Mouse (Mus musculus) R1 (cell line): ENCODE data around the gene 4930453N24Rik.

Experiments
- DNase-seq: peaks from one replicate; pipeline ENCODE4 v3.0.0-alpha.2; 2018; ENCODE audit warnings: low read depth, low spot score

Gene 4930453N24Rik

DNA sequence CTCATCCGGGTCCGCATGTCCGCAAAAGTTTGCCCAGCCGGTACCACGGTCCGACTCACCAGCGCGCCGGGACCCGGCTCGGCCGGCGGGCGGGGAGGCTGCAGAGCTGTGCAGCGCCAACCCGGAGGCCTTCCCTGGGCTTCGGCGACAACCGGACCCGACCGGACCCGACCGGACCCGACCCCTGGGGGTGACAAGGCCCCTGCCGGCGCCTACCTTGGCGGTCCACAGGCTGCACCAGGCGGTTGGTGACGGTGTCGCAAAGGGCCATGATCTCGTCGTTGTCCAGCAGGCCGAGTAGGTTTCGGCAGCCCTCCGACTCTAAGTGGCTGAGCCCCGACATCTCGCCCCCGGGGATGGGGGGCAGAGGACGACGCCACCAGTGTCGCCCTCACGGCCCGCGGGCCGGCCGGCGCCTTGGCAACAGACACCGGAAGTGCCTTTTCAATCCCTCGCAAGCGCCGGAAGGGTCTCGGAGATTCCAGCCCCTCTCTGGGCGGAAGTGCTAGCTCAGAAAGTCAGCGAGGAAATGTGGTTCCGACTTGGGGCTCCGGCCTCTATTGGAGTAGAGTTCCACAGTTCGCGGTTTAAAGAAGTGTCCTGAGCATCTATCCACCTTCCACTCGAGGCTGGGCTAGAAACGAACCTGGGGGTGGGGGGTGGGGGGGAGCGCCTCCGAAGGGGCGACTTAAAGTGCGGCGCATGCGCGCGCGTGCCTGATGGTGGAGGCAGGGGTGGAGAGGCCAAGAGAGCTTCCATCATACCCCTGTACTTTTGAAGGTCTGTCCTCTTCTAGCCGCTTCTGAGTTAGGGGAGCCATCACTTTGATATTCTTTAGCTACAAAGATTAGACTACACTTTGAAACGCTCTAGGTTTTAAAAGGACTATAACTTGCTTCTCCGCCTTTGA, at the start of gene 4930453N24Rik:
TSS of gene 4930453N24Rik (minus strand) at position 641 of the 910 bp plus-strand sequence.
- DNase-seq, result peak; percentile 98

DNA sequence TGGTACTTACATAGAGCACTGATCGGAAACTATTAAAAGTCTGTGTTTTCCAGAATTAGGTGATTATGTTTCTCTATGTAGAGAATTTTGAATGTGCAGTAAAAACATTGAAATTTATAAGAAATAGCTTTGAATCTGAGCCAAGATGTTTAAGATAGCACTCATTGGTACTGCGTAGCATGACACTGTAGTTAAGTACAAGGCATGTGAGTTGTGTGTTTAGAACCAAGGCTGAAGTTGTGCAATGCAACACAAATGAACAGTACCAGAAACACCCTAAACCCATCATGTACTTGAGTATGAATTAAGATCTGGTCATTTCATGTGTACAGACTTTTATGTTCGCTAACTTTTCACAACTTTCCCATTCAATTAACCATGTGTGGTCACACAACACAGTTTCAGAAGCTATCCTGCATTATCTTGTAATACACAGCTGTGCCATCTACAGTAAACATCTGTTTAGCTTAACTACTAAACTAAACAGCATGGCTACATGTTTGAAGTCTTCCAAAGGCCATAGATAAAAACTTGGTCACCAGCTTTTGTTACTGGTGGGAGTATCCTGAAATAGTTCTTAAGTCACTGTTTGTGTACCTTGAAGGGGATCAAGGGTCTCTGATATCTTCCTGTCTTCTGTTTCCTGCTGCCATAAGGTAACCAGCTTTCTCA, 46.3 kb upstream of the 4930453N24Rik start:
- DNase-seq, result no peak

- no peak for DNase-seq
Observed at GRCm38 (mm10) chr16:64803041-64803440, 32.1 kb upstream of the 4930453N24Rik start.

DNA sequence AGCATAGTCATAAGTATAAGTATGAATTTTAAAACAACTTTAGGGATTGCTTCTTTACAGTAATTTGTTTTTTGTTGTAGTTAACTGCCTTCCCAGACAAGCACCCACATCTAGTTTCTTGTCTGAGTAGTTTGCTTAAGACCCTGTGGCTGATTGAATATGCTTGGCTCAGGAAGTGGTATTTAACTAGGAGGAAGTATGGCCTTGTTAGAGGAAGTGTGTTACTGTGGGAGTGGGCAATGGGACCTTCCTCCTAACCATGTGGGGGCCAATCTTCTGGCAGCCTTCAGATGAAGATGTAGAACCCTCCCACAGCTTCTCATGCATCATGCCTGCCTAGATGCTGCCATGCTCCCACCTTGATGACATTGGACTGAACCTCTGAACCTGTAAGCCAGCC, 30.7 kb upstream of the 4930453N24Rik start:
- DNase-seq, result no peak

DNA sequence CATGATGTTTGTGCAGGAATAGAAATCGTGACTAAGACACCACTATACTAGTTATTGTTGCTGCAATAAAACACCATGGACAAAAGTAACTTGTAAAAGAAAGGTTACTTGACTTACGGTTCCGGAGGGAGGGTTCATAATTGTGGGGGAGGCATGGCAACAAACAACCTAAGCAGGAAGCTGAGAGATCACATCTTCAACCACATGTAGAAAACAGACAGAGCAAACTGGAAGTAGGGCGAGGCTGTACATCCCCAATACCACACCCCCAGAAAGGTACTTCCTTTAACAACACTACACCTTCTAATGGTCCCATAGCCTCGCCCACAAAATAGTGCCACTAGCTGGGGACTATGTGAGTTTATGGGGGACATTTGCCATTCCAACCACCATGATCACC, 29.4 kb upstream of the 4930453N24Rik start:
- DNase-seq, result no peak

DNA sequence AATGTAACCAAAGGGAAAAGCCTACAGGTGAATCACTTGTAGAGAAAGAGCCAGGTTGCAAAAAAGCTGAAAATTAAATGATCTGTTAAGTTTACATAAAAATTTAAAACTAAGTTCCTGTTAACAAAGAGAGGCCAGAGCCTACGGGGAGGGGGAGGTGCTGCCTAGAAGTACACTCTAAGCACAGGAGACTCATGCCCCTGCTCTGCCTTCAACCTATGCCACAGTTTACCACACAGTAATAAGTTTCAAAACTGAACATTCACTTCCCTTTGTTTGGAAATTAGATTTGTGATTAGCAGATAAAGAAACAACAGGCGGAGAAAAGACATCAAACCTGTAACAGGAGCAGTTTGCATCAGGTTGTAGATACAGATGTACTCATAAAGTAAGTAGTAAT, 23.8 kb upstream of the 4930453N24Rik start:
- no peak for DNase-seq

DNA sequence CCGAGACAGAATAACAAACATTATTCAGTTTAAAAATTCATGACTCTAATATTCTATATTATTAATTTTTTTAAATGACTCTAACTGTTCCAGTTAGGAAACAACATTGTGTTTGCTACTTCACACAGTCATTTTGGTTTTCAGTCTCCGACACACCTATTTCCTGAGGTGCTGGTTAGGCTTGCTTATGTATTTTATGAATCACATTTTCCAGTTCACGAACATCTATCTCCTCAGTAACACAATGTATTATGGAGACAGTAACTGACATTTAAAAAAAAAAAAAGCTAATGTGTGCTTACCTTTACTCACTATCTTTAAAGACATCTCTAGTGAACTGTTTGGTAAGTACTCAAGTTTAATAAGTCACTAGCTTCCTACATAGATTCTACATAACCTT, 18.7 kb upstream of the 4930453N24Rik start:
- no peak for DNase-seq

- DNase-seq, result no peak
Observed at GRCm38 (mm10) chr16:64775516-64775915, 4.6 kb upstream of the 4930453N24Rik start.

DNA sequence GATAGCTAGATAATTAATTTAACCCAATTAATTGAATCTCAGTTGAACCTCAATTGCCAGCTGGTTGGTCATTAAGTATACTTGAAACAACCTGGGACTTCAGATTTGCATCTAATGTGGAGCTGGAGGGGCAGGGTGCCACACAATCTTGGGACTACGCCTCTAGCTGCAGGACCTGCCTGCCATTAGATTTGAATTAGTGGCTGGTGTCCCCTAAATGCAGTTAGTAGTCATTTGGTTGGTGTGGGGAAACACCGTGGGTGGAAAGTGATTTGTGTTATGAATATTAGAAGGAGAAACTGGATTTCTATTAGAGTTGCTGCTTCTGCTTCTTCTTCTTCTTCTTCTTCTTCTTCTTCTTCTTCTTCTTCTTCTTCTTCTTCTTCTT, 464 bp upstream of the 4930453N24Rik start:
- no peak for DNase-seq

DNA sequence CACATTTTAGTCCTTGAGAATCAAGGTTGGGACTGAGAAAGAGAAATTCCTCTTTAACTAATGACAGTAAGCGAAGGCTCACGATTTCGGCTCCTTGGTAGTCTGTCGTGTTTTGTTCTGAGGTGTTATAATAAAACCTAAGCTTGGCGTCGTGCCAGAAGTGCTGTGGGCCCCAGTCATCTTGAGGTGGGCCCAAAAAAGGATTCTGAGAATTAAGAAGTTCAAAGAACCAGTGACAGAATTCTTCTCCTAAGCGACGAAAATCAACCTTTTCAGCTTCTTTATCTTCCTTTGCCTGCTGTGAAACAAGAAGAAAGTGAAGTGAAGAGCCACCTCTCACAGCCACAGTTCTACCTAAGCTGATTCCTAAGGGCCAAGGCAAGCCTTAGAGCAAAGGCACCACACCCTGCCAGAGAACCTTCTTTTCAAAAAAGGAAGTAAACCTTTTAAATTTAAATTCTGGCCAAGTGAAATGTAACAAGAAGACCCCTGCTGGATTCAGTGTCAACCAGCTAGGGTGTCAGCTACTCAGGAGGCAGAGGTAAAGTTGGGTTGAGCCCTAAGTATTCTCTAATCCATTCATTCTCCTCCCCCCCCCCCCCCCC, 4.2 kb downstream of the 4930453N24Rik start:
- DNase-seq, result peak; percentile 76

- no peak for DNase-seq
Observed at GRCm38 (mm10) chr16:64759245-64759626, 11.7 kb downstream of the 4930453N24Rik start.

GRCm38 (mm10) chr16:64758561-64759244, 12.3 kb downstream of the 4930453N24Rik start:
- no peak for DNase-seq

DNA sequence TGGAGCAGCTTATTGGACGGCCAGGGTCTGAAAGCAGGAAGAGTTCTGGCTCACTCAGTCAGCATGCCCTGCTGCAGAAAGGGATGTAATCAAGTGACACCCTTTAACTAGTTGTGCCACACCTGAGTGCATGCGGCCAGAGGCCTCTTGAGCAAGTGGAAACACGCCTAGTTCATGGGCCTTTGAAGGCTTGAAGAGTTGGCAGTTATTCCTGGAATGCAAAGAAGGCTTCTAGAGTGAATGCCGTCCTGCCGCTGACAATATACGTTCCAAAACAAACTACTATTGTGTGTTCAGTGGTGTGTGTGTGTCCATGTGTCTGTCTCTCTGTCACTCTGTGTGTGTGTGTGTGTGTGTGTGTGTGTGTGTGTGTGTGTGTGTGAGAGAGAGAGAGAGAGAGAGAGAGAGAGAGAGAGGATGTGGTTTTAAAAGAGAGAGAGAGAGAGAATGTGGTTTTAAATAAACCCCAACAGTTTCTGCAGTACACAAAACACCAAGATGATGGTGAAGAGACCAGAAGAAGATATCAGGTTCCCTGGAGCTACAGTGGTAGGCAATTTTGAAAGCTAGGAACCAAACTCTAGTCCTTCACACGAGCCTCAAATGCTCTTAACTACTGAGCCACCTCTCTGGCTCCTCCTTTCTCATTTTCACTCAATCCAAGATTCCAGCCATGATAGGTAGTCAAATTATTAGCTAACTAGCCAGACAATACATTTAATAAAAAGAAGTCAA, 13.1 kb downstream of the 4930453N24Rik start:
- peak; percentile 53 for DNase-seq

DNA sequence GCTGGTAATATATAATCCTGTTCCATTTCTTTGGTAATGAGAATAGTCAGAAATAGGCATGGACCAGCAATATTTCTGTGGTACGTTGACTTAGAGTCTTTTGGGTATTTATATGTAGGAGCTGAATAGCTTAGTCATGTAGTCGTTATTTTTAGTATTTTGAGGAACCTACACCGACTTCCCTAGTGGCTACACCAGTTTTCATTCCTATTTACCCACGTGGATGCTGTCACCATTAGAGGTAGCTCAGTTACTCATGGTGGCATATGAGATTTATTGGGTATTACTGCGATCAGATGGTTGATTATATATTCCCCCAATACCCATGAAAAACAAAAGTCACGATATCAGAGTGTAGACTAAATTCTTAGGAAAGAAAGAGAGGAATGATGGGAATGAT, 14.6 kb downstream of the 4930453N24Rik start:
- no peak for DNase-seq

GRCm38 (mm10) chr16:64754743-64755139, 16.2 kb downstream of the 4930453N24Rik start:
- peak; percentile 78 for DNase-seq

DNA sequence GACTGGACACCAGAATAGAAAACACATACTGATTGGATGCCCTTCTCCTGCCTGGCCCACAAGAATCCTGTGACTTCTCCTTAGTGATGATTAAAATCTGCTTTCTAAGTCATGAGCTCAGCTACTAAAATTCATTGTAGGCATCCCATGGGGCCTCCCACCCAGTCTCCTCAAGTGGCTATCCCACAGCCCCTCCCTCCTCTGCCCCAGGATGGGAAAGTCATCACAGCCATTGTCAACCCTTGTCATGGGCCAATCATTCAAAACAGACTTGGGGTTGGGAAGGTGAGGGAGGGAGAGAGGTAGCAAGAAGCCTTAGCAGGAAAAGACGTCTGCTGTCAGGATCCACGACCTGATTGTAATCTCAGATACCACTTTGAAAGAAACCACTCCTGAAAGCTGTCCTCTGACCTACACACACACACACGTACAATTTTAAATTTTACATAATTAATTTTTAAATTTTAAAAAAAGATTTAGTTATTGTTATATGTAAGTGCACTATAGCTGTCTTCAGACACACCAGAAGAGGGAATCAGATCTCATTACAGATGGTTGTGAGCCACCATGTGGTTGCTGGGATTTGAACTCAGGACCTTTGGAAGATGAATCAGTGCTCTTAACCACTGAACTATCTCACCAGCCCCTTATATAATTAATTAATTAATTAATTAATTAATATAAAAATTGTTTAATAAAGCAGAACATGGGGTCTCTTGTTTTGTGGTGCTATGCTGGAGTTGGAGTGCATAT, 16.8 kb downstream of the 4930453N24Rik start:
- no peak for DNase-seq

DNA sequence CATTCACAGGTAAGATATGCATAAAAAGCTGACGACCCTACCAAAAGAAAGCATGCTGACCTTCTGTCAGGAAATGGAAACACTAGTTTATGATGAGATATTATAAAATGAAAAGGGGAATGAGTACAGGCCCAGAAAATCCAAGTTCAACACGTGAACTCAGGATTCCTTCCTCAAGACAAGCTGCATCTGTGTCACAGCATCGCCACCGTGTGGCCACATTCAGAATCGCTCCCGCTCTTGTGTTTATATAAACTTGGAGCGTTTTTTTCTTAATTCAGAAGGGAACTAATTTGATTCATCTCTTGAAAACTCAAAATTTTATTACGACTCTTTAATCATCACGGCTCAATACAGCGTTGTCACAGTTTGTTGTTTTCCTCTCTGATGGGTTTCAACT, 22.7 kb downstream of the 4930453N24Rik start:
- peak; percentile 75 for DNase-seq

DNA sequence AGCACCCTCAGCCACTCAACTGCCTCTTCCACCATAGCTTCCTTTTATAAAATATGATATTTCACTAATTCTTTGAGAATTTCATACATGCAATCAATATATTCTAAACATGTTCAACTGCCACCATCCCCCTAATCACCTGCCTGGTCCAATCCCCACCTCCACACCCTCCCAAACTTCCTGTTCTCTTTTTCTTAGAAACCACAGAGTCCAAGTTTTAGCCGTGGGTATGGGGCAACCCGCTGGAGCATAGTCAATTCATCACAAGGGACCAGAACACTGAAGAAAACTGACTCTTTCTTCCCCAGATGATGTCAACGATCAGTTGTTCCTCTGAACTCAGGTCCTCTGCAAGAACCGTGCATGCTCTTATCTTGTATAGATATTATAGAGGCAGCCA, 25.9 kb downstream of the 4930453N24Rik start:
- no peak for DNase-seq

GRCm38 (mm10) chr16:64737289-64737688, 33.7 kb downstream of the 4930453N24Rik start:
- DNase-seq, result no peak

DNA sequence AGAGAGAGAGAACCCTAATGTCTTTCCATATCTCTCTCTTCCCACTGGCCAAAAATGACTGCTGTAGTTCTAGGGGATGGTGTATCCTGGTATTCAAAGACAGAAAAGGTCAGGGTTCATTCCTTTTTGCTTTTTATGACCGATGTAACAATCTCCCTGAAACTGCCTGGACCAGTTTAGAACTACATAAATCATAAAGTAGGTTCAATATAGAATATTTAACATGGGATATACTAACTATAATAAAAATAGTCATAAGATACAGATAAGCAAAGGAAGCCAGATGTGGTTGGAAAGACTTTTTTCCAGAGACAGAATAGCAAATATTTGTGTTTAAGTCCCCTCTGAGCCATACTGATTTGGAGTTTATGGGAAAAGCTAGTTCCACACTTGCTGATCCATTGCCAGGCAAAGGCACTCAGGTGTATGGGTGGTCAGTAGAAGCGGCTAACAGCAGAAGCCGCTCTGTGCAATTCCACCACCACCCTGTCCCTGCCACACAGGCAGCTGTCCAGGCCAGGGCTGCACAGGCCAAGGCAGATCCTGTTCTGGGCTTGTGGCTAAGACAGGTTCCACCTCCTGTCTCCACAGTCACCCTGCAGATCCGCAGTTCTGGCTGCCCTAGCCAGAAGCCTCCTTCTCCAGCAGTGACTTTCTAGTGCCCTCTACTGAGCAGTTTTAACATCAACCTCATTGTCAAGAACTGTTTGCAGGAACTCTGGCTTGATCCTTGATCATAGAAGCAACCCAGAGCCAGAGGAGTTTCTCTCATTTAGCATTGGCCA, 47.5 kb downstream of the 4930453N24Rik start:
- peak; percentile 64 for DNase-seq
